Mouse (Mus musculus) liver, embryonic 15.5 days (tissue): ENCODE measurements at regions not wholly inside any gene's neighbourhood (a gene's known extent, or its start where the extent isn't known, plus 50 kb on each side); places are given as distances from the start of the nearest gene placed in this dataset.

Experiments
- ATAC-seq: fragments of 200-750 bp; cut with Nextera tagmentation; 2 replicates; pipeline ENCODE4 v1.8.0; 2017; ENCODE audit warnings: moderate number of reproducible peaks, mild to moderate bottlenecking, moderate library complexity; ENCODE audit not compliant: insufficient read depth
- H3K27ac ChIP-seq: fragments of 300-500 bp; sonication (generic); replicated peaks from 2 replicates; pipeline ENCODE4 v1.5.1; 2015; ENCODE audit warnings: mild to moderate bottlenecking, inconsistent platforms
- H3K27me3 ChIP-seq: fragments of 300-500 bp; sonication (generic); 2 replicates; pipeline ENCODE4 v1.6.1; 2015; ENCODE audit warnings: mild to moderate bottlenecking, inconsistent platforms
- H3K36me3 ChIP-seq: fragments of 300-500 bp; sonication (generic); replicated peaks from 2 replicates; pipeline ENCODE4 v1.6.1; 2015; ENCODE audit warnings: moderate library complexity, mild to moderate bottlenecking, inconsistent platforms
- H3K4me1 ChIP-seq: fragments of 300-500 bp; sonication (generic); replicated peaks from 2 replicates; pipeline ENCODE4 v1.6.1; 2015; ENCODE audit warnings: inconsistent platforms
- H3K4me2 ChIP-seq: fragments of 300-500 bp; sonication (generic); 2 replicates; pipeline ENCODE4 v1.6.1; 2015; ENCODE audit warnings: moderate library complexity, mild to moderate bottlenecking, inconsistent platforms
- H3K4me3 ChIP-seq: fragments of 300-500 bp; sonication (generic); replicated peaks from 2 replicates; pipeline ENCODE4 v1.5.1; 2015; ENCODE audit warnings: mild to moderate bottlenecking, inconsistent platforms
- H3K9ac ChIP-seq: fragments of 300-500 bp; sonication (generic); 2 replicates; pipeline ENCODE4 v1.6.1; 2015; ENCODE audit warnings: moderate library complexity, mild to moderate bottlenecking, inconsistent platforms
- H3K9me3 ChIP-seq: fragments of 300-500 bp; sonication (generic); replicated peaks from 2 replicates; pipeline ENCODE4 v1.6.1; 2016; ENCODE audit warnings: inconsistent platforms
- WGBS: fragments of 180-500 bp; shearing (Covaris S2); methylation state at CpG from one replicate; pipeline ENCODE4 v1.1.7; 2015; ENCODE audit warnings: mixed read lengths; ENCODE audit not compliant: insufficient replicate concordance; 5-methylcytosine and 5-hydroxymethylcytosine counted together

- Histone ChIP-seq H3K4me3 (no peak overlapping the region), H3K4me2 (no peak overlapping the region), H3K27me3 (no peaks in the 10 kb centered on the region), H3K4me1 (no peaks in the 10 kb centered on the region), H3K27ac (no peak overlapping the region), H3K9me3 (no peaks in the 10 kb centered on the region), H3K9ac (no peak overlapping the region), H3K36me3 (no peaks in the 10 kb centered on the region)
- 69% methylated on average over 3 of the region's 3 CpGs for WGBS
- ATAC-seq = no peak
These were observed 490.0 kb upstream of the Gm10131 start for GRCm38 (mm10) chr8:34601426-34601953.

DNA sequence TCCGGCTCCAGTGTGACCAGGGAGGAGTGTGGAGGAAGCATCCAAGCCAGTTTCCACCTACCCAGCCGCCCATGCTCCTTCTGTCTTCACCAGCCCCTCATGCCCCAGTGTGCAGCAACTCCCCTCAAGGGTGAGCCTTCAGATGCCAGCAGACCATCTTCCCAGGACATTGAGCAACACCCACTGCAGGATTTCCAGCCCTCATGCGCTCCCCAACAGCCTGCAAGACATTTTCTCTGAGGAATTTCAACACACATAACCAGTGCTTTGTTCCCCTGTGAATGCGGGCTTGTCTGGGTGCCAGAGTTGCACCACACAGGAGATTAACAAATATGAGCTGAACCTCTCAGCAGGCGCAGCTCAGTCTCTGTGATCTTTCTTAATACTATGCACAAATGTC, 489.3 kb upstream of the Gm10131 start:
- H3K4me2 ChIP-seq = no peak overlapping the region
- H3K9ac ChIP-seq = no peak overlapping the region
- H3K9me3 ChIP-seq = no peaks in the 10 kb centered on the region
- H3K4me3 ChIP-seq = no peak overlapping the region
- no peak for ATAC-seq
- H3K27ac ChIP-seq = no peak overlapping the region
- no peaks in the 10 kb centered on the region for H3K4me1 ChIP-seq
- 59% methylated on average over 5 of the region's 5 CpGs for WGBS
- no peaks in the 10 kb centered on the region for H3K36me3 ChIP-seq
- H3K27me3 ChIP-seq = no peaks in the 10 kb centered on the region

- no peak overlapping the region for H3K27ac ChIP-seq
- 51% methylated on average over 5 of the region's 5 CpGs for WGBS
- no peak for ATAC-seq
- no peak overlapping the region for H3K9ac ChIP-seq
- no peaks in the 10 kb centered on the region for H3K36me3 ChIP-seq
- H3K9me3 ChIP-seq = no peaks in the 10 kb centered on the region
- no peaks in the 10 kb centered on the region for H3K27me3 ChIP-seq
- no peak overlapping the region for H3K4me3 ChIP-seq
- H3K4me1 ChIP-seq = no peaks in the 10 kb centered on the region
- H3K4me2 ChIP-seq = no peak overlapping the region
These were observed 485.1 kb upstream of the Gm10131 start for GRCm38 (mm10) chr8:34596593-34596992.

DNA sequence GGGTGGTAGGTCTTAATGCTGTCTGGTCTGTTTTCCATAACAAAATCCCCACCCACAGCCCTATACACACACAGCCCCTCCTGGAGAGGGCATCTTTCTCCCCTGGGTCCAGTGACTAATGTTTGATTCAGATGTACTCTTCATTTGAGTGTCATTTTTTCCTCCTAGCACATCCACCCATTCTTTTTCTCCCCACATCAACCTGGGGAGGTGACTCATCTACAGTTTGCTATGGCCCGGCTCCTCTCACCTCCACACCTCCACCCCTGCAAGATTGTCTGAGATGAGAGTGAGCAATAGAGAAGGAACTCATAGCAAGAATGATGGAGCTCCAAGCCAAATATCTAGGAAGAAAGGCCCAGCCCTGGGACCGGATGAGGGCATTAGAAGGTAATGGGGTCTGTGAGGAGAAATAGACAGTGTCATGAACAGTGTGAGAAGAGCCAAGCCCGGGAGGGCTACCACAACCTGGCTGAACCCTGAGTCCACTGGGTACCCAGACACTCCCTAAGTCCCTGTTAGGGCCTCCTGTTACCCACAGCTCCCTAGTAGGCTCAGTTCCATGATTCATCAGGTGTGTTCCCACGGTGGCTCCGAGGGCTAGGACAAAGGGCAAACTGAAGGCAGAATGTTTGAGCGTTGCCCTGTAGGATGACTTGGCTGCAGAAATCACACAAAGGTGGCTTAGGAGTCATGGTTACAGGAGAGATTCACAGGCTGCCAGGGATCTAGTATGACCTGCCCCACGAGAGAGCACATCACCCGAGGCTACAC, 479.6 kb upstream of the Gm10131 start:
- no peak overlapping the region for H3K27ac ChIP-seq
- WGBS = 67% methylated on average over 8 of the region's 8 CpGs
- H3K36me3 ChIP-seq = no peaks in the 10 kb centered on the region
- ATAC-seq = no peak
- no peak overlapping the region for H3K9ac ChIP-seq
- no peaks in the 10 kb centered on the region for H3K9me3 ChIP-seq
- no peak overlapping the region for H3K4me2 ChIP-seq
- H3K4me1 ChIP-seq = no peaks in the 10 kb centered on the region
- H3K27me3 ChIP-seq = no peaks in the 10 kb centered on the region
- no peak overlapping the region for H3K4me3 ChIP-seq

GRCm38 (mm10) chr8:34578043-34578442, 466.5 kb upstream of the Gm10131 start:
- no peaks in the 10 kb centered on the region for H3K36me3 ChIP-seq
- H3K27me3 ChIP-seq = no peaks in the 10 kb centered on the region
- H3K4me1 ChIP-seq = no peaks in the 10 kb centered on the region
- no peak overlapping the region for H3K27ac ChIP-seq
- WGBS = 34% methylated on average over 4 of the region's 4 CpGs
- no peak overlapping the region for H3K4me3 ChIP-seq
- no peak overlapping the region for H3K9ac ChIP-seq
- no peak for ATAC-seq
- H3K9me3 ChIP-seq = no peaks in the 10 kb centered on the region
- H3K4me2 ChIP-seq = no peak overlapping the region

- WGBS = 64% methylated on average over 3 of the region's 3 CpGs
- ATAC-seq = no peak
These were observed 462.5 kb upstream of the Gm10131 start for GRCm38 (mm10) chr8:34574009-34574408.

DNA sequence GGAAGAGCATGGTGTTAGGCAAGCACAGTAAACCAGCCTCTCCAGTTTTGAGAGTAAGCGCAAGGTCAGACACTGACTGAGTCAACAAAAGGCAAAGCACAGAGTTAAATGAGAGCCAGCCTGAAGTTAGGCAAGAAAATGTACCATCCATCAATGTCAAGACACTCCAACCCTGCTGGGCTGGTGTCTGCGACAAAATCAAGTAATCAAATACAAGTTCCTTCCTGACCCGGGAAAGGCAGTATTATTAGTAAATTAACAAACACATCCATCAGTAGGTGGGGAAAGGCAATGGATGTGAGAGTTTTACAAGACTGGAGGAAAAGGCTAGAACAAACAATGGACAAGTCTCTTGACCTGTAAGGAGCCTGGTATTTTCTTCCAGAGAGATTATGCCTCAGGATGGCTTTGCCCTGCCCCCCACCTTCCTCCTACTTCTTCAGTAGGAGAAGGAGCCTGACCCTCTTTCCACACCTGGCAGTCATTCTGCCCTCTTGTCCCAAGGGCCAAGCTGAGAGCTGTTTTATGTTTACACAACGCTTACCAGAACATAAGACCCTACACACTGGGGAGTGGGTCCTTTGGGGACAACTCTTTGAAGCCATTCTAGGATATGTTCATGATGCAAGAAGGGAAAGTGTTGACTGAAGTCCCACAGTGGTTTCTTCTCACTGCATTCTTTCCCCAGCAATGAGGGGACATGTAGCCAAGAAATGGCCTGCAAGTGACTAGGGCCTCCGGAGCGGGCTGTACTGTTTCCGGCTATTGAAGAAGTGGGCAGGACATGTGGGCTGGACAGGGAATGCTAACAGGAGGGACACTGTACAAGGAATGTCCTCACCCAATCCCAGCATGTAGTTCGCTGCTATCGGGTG, 461.7 kb upstream of the Gm10131 start:
- no peaks in the 10 kb centered on the region for H3K36me3 ChIP-seq
- no peak for ATAC-seq
- H3K27ac ChIP-seq = no peak overlapping the region
- no peak overlapping the region for H3K9ac ChIP-seq
- H3K4me2 ChIP-seq = no peak overlapping the region
- H3K4me3 ChIP-seq = no peak overlapping the region
- no peaks in the 10 kb centered on the region for H3K9me3 ChIP-seq
- 47% methylated on average over 9 of the region's 9 CpGs for WGBS
- no peaks in the 10 kb centered on the region for H3K4me1 ChIP-seq
- no peaks in the 10 kb centered on the region for H3K27me3 ChIP-seq

More at GRCm38 (mm10) chr8:34574009-34574408, 462.5 kb upstream of the Gm10131 start:
- Histone ChIP-seq H3K4me3 (no peak overlapping the region), H3K9ac (no peak overlapping the region), H3K9me3 (no peaks in the 10 kb centered on the region), H3K27me3 (no peaks in the 10 kb centered on the region), H3K27ac (no peak overlapping the region), H3K4me1 (no peaks in the 10 kb centered on the region), H3K36me3 (no peaks in the 10 kb centered on the region), H3K4me2 (no peak overlapping the region)

GRCm38 (mm10) chr8:34571736-34572135, 460.2 kb upstream of the Gm10131 start:
- Histone ChIP-seq H3K27ac (no peak overlapping the region), H3K9me3 (no peaks in the 10 kb centered on the region), H3K36me3 (no peaks in the 10 kb centered on the region), H3K4me2 (no peak overlapping the region), H3K9ac (no peak overlapping the region), H3K4me3 (no peak overlapping the region), H3K27me3 (no peaks in the 10 kb centered on the region), H3K4me1 (no peaks in the 10 kb centered on the region)
- 67% methylated on average over 1 of the region's 1 CpGs for WGBS
- no peak for ATAC-seq

DNA sequence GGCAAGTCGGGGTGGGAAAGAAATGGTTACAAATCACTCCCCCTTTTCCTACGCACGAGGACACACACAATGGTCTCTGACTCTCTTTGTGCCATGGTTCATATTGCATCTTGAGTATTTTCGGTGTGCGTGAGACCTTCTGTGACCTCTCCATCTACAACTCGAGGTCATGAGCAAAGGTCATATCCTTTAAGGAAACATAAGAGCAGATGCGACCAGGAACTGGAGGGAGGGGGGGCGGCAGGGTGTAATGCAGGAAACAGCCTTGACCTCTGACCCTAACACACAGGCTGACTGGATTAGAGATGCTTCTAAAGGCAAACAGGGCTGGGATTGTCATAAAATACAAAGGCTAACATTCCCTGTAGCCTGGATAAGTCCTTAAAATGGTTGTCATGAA, 450.7 kb upstream of the Gm10131 start:
- Histone ChIP-seq H3K9me3 (no peaks in the 10 kb centered on the region), H3K27me3 (no peaks in the 10 kb centered on the region), H3K36me3 (no peaks in the 10 kb centered on the region), H3K4me1 (no peaks in the 10 kb centered on the region), H3K4me3 (no peak overlapping the region), H3K27ac (no peak overlapping the region), H3K4me2 (no peak overlapping the region), H3K9ac (no peak overlapping the region)
- 40% methylated on average over 8 of the region's 8 CpGs for WGBS
- no peak for ATAC-seq

DNA sequence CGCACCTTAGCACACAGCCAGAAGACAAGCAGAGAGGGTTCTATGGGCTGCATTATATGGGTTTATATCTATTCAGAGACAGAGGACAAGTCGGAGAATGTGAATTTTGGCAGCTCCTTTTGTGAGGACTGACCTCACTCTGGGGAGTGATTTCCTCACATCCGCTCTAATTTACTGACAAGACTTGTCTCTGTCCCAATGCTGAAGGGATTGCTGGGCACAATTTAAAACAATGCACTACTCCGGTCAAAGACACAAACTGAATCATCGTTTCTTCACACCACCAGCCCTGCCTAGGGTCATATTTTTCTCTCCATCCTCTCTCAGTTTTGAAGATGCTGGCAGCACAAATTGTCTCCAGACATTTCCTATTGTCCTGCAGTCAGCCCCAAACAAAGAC, 438.2 kb upstream of the Gm10131 start:
- no peak overlapping the region for H3K4me2 ChIP-seq
- no peaks in the 10 kb centered on the region for H3K27me3 ChIP-seq
- no peaks in the 10 kb centered on the region for H3K4me1 ChIP-seq
- H3K4me3 ChIP-seq = no peak overlapping the region
- H3K9ac ChIP-seq = no peak overlapping the region
- no peak for ATAC-seq
- H3K36me3 ChIP-seq = no peaks in the 10 kb centered on the region
- WGBS = 60% methylated on average over 5 of the region's 5 CpGs
- H3K27ac ChIP-seq = no peak overlapping the region
- no peaks in the 10 kb centered on the region for H3K9me3 ChIP-seq

DNA sequence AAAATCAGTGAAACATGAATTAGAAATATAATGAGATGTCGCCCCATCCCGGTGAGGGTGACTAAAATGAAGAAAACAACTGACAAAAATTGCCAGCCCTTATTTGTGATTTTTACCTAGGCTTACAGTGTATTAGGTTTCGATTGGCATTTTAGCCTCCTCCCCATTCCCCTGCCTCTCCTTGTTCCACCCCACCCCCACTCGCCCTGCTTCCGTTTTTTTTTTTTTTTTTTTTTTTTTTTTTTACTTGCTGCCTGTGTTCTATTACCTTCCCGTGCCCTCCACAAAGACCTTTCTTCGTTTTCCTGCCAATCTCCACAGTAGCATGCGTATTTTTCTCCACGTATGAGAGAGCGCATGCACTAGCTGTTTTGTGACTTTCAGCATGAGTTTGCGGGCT, 435.3 kb upstream of the Gm10131 start:
- H3K27me3 ChIP-seq = no peaks in the 10 kb centered on the region
- H3K4me1 ChIP-seq = no peaks in the 10 kb centered on the region
- H3K9me3 ChIP-seq = no peaks in the 10 kb centered on the region
- H3K27ac ChIP-seq = no peak overlapping the region
- 0 out of 2 replicates have a peak overlapping the region, but pooled peaks have one; percentile 16 for H3K4me2 ChIP-seq
- no peak for ATAC-seq
- H3K4me3 ChIP-seq = no peak overlapping the region
- no peak overlapping the region for H3K9ac ChIP-seq
- H3K36me3 ChIP-seq = no peaks in the 10 kb centered on the region
- WGBS = 11% methylated on average over 11 of the region's 11 CpGs
